Mouse (Mus musculus) megakaryocyte progenitor cell, adult 5-6 weeks (primary cell): ENCODE measurements around the gene Isoc2b. TPM values are rescaled to one million over a fixed set of nuclear protein-coding genes. Genes with fewer than 3 reads are reported as not detected.
A peak's percentile ranks its signal among the peaks of the same experiment; 100 is the strongest.
"Not testable (repeated sequence)": the region's sequence is repeated elsewhere in the genome, so short reads cannot be mapped to it uniquely, and the experiment has no call there.

Source experiments
- ATAC-seq: replicated peaks from 2 replicates; pipeline ENCODE4 v1.8.0; 2016; ENCODE audit warnings: mild to moderate bottlenecking, moderate TSS enrichment, inconsistent platforms; ENCODE audit not compliant: poor library complexity
- total RNA-seq, 2 experiments: library from RNA; stranded (forward) in 1 of 2; stranded (reverse) in 1 of 2; fragments of 157-497, 149-512 nt in 1 of 2; fragments of 200-1000 nt in 1 of 2; gene quantifications; 2 replicates each; pipeline versions ENCODE4 v1.2.3 to v1.2.4; 2015 to 2017

Isoc2b gene
- total RNA-seq, 2 experiments from 2014 or later = 9.1 to 34.9 TPM

GRCm38 (mm10) chr7:4837639-4838038 lies 32.4 kb downstream of the Isoc2b start:
- ATAC-seq = no peak

- ATAC-seq = peak; percentile 98
These were observed 33.7 kb downstream of the Isoc2b start for GRCm38 (mm10) chr7:4836351-4836792.

GRCm38 (mm10) chr7:4835631-4836327 lies 34.3 kb downstream of the Isoc2b start:
- ATAC-seq = 0 out of 2 replicates have a peak, but pooled peaks have one; percentile 10

GRCm38 (mm10) chr7:4830476-4830875 lies 39.6 kb downstream of the Isoc2b start:
- no peak for ATAC-seq

GRCm38 (mm10) chr7:4825365-4825764 lies 44.7 kb downstream of the Isoc2b start:
- ATAC-seq = no peak

GRCm38 (mm10) chr7:4822162-4822907 lies 47.7 kb downstream of the Isoc2b start:
- ATAC-seq = no peak

- no peak for ATAC-seq
These were observed 48.4 kb downstream of the Isoc2b start for GRCm38 (mm10) chr7:4821690-4822089.

GRCm38 (mm10) chr7:4820925-4821324 lies 49.1 kb downstream of the Isoc2b start:
- not testable (repeated sequence) for ATAC-seq

GRCm38 (mm10) chr7:4816559-4816958 lies 53.5 kb downstream of the Isoc2b start:
- ATAC-seq = no peak

- no peak for ATAC-seq
These were observed 56.8 kb downstream of the Isoc2b start for GRCm38 (mm10) chr7:4813105-4813791.

GRCm38 (mm10) chr7:4812303-4813104 lies 57.6 kb downstream of the Isoc2b start, which contains the start of gene Ube2s:
Gene Ube2s, minus strand, starts transcription at chr7:4812590.
- ATAC-seq = peak; percentile 92

GRCm38 (mm10) chr7:4811842-4812302 lies 58.2 kb downstream of the Isoc2b start:
- no peak; the same call in 1 of the 2 replicates for ATAC-seq

GRCm38 (mm10) chr7:4811131-4811530 lies 58.9 kb downstream of the Isoc2b start:
- not testable (repeated sequence) for ATAC-seq

- ATAC-seq = peak; percentile 97
These were observed 63.3 kb downstream of the Isoc2b start for GRCm38 (mm10) chr7:4806716-4807115.

GRCm38 (mm10) chr7:4802247-4802646 lies 67.8 kb downstream of the Isoc2b start:
- ATAC-seq = no peak

GRCm38 (mm10) chr7:4795767-4796433 lies 74.2 kb downstream of the Isoc2b start:
- peak; percentile 30 for ATAC-seq
